ENCODE assay signal across 12 mouse cellular contexts in the genomic region with DNA sequence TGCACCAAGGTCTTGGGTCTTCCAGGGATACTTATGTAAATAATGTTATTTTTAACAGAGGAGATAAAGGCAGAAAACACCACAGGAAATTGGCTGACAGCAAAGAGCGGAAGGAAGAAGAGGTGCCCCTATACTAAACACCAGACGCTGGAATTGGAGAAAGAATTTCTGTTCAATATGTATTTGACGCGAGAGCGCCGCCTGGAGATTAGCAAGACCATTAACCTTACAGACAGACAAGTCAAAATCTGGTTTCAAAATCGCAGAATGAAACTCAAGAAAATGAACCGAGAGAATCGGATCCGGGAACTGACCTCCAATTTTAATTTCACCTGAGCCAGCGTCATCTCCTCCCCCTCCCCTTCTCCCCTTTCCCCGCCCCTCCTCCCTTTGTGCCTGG. TPM values are rescaled to one million over a fixed set of nuclear protein-coding genes. Genes with fewer than 3 reads are reported as not detected.
DNase-seq lines count a peak whose midpoint lies in the region; ATAC-seq and TF ChIP-seq lines count a peak whose summit lies in the region.
"Had no signal": no experiment of that assay in that cellular context is flagged by ENCODE, and none has a peak within 500 bp of the region (broad histone marks: within the 10 kb centered on the region; RNA-seq: fewer than 3 reads in every experiment).

No protein-coding gene starts in this region.

- no peaks in the 10 kb centered on the region for H3K27me3 ChIP-seq in kidney, adult 2 months (replicated peaks; ENCODE audit: control insufficient read depth, insufficient read depth, low read length)
- H3K27me3 ChIP-seq in limb, embryonic 12.5 days = peaks cover 93% of the 10 kb centered on the region
- H3K27me3 ChIP-seq in hindbrain, embryonic 14.5 days (ENCODE audit: control insufficient read depth, insufficient read depth, low read length) = peaks cover 100% of the 10 kb centered on the region

- peak overlapping the region; percentile 26 for H3K27ac ChIP-seq in kidney, adult 2 months (ENCODE audit: insufficient read depth, low read depth, low read length)
- H3K27ac ChIP-seq in limb, embryonic 12.5 days = no peak overlapping the region
- H3K27ac ChIP-seq in hindbrain, embryonic 14.5 days = no peak overlapping the region
- H3K27ac ChIP-seq: liver, embryonic 15.5 days; midbrain, embryonic 12.5 days had no signal

- H3K36me3 ChIP-seq in kidney, adult 2 months (ENCODE audit: control insufficient read depth, insufficient read depth, low read length) = no peaks in the 10 kb centered on the region
- no peaks in the 10 kb centered on the region for H3K36me3 ChIP-seq in limb, embryonic 12.5 days
- H3K36me3 ChIP-seq in hindbrain, embryonic 14.5 days (replicated peaks; ENCODE audit: control insufficient read depth, insufficient read depth) = no peaks in the 10 kb centered on the region
- H3K36me3 ChIP-seq: liver, embryonic 15.5 days; midbrain, embryonic 12.5 days had no signal

- peak; percentile 67 for DNase-seq in kidney, adult 2 months
- DNase-seq in kidney, adult 9 months = no peak
- peak; percentile 59 for DNase-seq in 416B (ENCODE audit: low read depth)
- peak; percentile 20 for DNase-seq in Muller cell, postnatal 12 days (ENCODE audit: inconsistent ontology term)
- no peak for DNase-seq in left cerebral cortex, adult 8-10 months (ENCODE audit: low spot score in 2 of 2)
- no peak for DNase-seq in hindbrain, embryonic 14.5 days (ENCODE audit: low spot score)
- DNase-seq: gastrocnemius, postnatal 10 days had no signal

- H3K4me2 ChIP-seq in limb, embryonic 12.5 days = peak overlapping the region; percentile 61
- no peak overlapping the region for H3K4me2 ChIP-seq in hindbrain, embryonic 14.5 days (replicated peaks)
- H3K4me2 ChIP-seq: liver, embryonic 15.5 days; midbrain, embryonic 12.5 days had no signal

- 8% methylated on average over 12 of the region's 12 CpGs for WGBS in kidney, adult 2 months
- WGBS in limb, embryonic 12.5 days = 2% methylated on average over 12 of the region's 12 CpGs
- WGBS in hindbrain, embryonic 14.5 days = 3% methylated on average over 12 of the region's 12 CpGs

- TF ChIP-seq POLR2A in kidney, adult 2 months (IDR thresholded peaks at IDR 0.05; ENCODE audit: low read depth, low read length) = no peak

- no peak for TF ChIP-seq CTCF in kidney, adult 2 months (conservative IDR thresholded peaks at IDR 0.05; ENCODE audit: insufficient read depth, insufficient read length, low read depth, low read length)

- H3K9ac ChIP-seq in limb, embryonic 12.5 days (replicated peaks) = no peak overlapping the region; the same call in 1 of the 2 replicates
- H3K9ac ChIP-seq in hindbrain, embryonic 14.5 days = no peak overlapping the region
- H3K9ac ChIP-seq: liver, embryonic 15.5 days; midbrain, embryonic 12.5 days had no signal

- H3K4me3 ChIP-seq in kidney, adult 2 months (ENCODE audit: insufficient read depth, low read depth, low read length) = no peak overlapping the region
- H3K4me3 ChIP-seq in limb, embryonic 12.5 days (replicated peaks) = peak overlapping the region; percentile 8; the same call in 1 of the 2 replicates
- H3K4me3 ChIP-seq in hindbrain, embryonic 14.5 days (replicated peaks; ENCODE audit: low read length) = no peak overlapping the region
- H3K4me3 ChIP-seq: liver, embryonic 15.5 days; midbrain, embryonic 12.5 days had no signal

- H3K9me3 ChIP-seq in limb, embryonic 12.5 days = no peaks in the 10 kb centered on the region
- H3K9me3 ChIP-seq in hindbrain, embryonic 14.5 days (ENCODE audit: control insufficient read depth, low read length) = no peaks in the 10 kb centered on the region
- H3K9me3 ChIP-seq: liver, embryonic 15.5 days; midbrain, embryonic 12.5 days had no signal

- H3K4me1 ChIP-seq in kidney, adult 2 months (ENCODE audit: control insufficient read depth, insufficient read depth, low read length) = peaks cover 4% of the 10 kb centered on the region; the same call in 1 of the 2 replicates
- peaks cover 41% of the 10 kb centered on the region for H3K4me1 ChIP-seq in limb, embryonic 12.5 days (replicated peaks)
- no peaks in the 10 kb centered on the region for H3K4me1 ChIP-seq in hindbrain, embryonic 14.5 days (replicated peaks; ENCODE audit: control insufficient read depth, insufficient read depth, low read length)
- H3K4me1 ChIP-seq: liver, embryonic 15.5 days had no signal

- no peak for ATAC-seq in limb, embryonic 12.5 days (ENCODE audit: insufficient number of reproducible peaks, insufficient read depth, low FRiP score, low TSS enrichment, low read depth)
- no peak for ATAC-seq in hindbrain, embryonic 14.5 days (ENCODE audit: low FRiP score)

RNA-seq across cellular contexts. Expression of a gene that starts 3.5 kb away (rescaled TPM):
- polyA plus RNA-seq in kidney, adult 2 months (2012; rRNA removed) = 4.0 and 4.1 TPM in 2 replicates
- polyA plus RNA-seq in limb, embryonic 12.5 days (2016; fragmentation: Nextera tagmentation; extraction: Ambion mirVana) = 6.3 and 12.2 TPM in 2 replicates
- not detected for total RNA-seq in left cerebral cortex, adult 8-10 months (2022)
- 25.0 and 32.2 TPM in 2 replicates for polyA plus RNA-seq in hindbrain, embryonic 14.5 days (2014; fragmentation: Nextera tagmentation; extraction: Ambion mirVana)
- total RNA-seq: hematopoietic stem cell, adult 5-6 weeks had no signal
- polyA plus RNA-seq: midbrain, embryonic 12.5 days had no signal

RNA-seq across cellular contexts. Expression of a gene that starts 4.1 kb away (rescaled TPM):
- 16.4 and 16.7 TPM in 2 replicates for polyA plus RNA-seq in kidney, adult 2 months (2012; rRNA removed)
- polyA plus RNA-seq in limb, embryonic 12.5 days (2016; fragmentation: Nextera tagmentation; extraction: Ambion mirVana) = 20.7 and 21.2 TPM in 2 replicates
- not detected for total RNA-seq in left cerebral cortex, adult 8-10 months (2022)
- polyA plus RNA-seq in hindbrain, embryonic 14.5 days (2014; fragmentation: Nextera tagmentation; extraction: Ambion mirVana) = not detected in 2 replicates
- total RNA-seq: hematopoietic stem cell, adult 5-6 weeks had no signal
- polyA plus RNA-seq: liver, embryonic 15.5 days; midbrain, embryonic 12.5 days had no signal

RNA-seq across cellular contexts. Expression of a gene that starts 5.5 kb away (rescaled TPM):
- 5.5 and 7.3 TPM in 2 replicates for polyA plus RNA-seq in kidney, adult 2 months (2012; rRNA removed)
- polyA plus RNA-seq in limb, embryonic 12.5 days (2016; fragmentation: Nextera tagmentation; extraction: Ambion mirVana) = 3.6 TPM in 2 replicates
- total RNA-seq in left cerebral cortex, adult 8-10 months (2022) = not detected
- polyA plus RNA-seq in hindbrain, embryonic 14.5 days (2014; fragmentation: Nextera tagmentation; extraction: Ambion mirVana) = 0.25 and 0.75 TPM in 2 replicates
- total RNA-seq: hematopoietic stem cell, adult 5-6 weeks had no signal
- polyA plus RNA-seq: liver, embryonic 15.5 days; midbrain, embryonic 12.5 days; stomach, embryonic 16.5 days had no signal

RNA-seq across cellular contexts. Expression of a gene that starts 16.5 kb away (rescaled TPM):
- polyA plus RNA-seq in kidney, adult 2 months (2012; rRNA removed) = 0.25 and 0.30 TPM in 2 replicates
- 3.5 and 5.2 TPM in 2 replicates for polyA plus RNA-seq in limb, embryonic 12.5 days (2016; fragmentation: Nextera tagmentation; extraction: Ambion mirVana)
- total RNA-seq in left cerebral cortex, adult 8-10 months (2022) = not detected
- polyA plus RNA-seq in hindbrain, embryonic 14.5 days (2014; fragmentation: Nextera tagmentation; extraction: Ambion mirVana) = not detected in 2 replicates
- total RNA-seq: hematopoietic stem cell, adult 5-6 weeks had no signal
- polyA plus RNA-seq: liver, embryonic 15.5 days; midbrain, embryonic 12.5 days; stomach, embryonic 16.5 days had no signal

RNA-seq across cellular contexts. Expression of a gene that starts 19.7 kb away (rescaled TPM):
- polyA plus RNA-seq in kidney, adult 2 months (2012; rRNA removed) = 3.4 and 4.0 TPM in 2 replicates
- polyA plus RNA-seq in limb, embryonic 12.5 days (2016; fragmentation: Nextera tagmentation; extraction: Ambion mirVana) = 3.9 and 4.0 TPM in 2 replicates
- total RNA-seq in left cerebral cortex, adult 8-10 months (2022) = not detected
- polyA plus RNA-seq in hindbrain, embryonic 14.5 days (2014; fragmentation: Nextera tagmentation; extraction: Ambion mirVana) = 9.2 and 22.9 TPM in 2 replicates
- total RNA-seq: hematopoietic stem cell, adult 5-6 weeks had no signal
- polyA plus RNA-seq: midbrain, embryonic 12.5 days had no signal

Comparison
In these comparisons a context has a peak if more than half of its experiments do, and no peak if none do; other contexts are left out.
1. DNase-seq: peak in kidney, adult 2 months (single experiment), 416B (single experiment) and Muller cell, postnatal 12 days (single experiment); none in kidney, adult 9 months (single experiment), left cerebral cortex, adult 8-10 months (0 of 2) and hindbrain, embryonic 14.5 days (single experiment).
2. RNA of a gene that starts 4.1 kb away (polyA plus RNA-seq): 20.7 to 21.2 TPM in limb, embryonic 12.5 days and 16.4 to 16.7 TPM in kidney, adult 2 months; not detected in hindbrain, embryonic 14.5 days; every median in the first group is over 10 times any median in the second.